Mouse (Mus musculus): Measurements from ENCODE around the gene Rnf216.
"Not testable (repeated sequence)": the region's sequence is repeated elsewhere in the genome, so short reads cannot be mapped to it uniquely, and the experiment has no call there.

Gene Rnf216

GRCm38 (mm10) chr5:143112281-143113246 is at the start of gene Rnf216:
Rnf216 (minus strand) TSS chr5:143112994.
- peak; percentile 94 for DNase-seq

- no peak for DNase-seq
Observed at GRCm38 (mm10) chr5:143155534-143155933, 42.7 kb upstream of the Rnf216 start.

- DNase-seq: no peak
Observed at GRCm38 (mm10) chr5:143153756-143154155, 41.0 kb upstream of the Rnf216 start.

GRCm38 (mm10) chr5:143150044-143150443 is 37.2 kb upstream of the Rnf216 start:
- no peak for DNase-seq

DNA sequence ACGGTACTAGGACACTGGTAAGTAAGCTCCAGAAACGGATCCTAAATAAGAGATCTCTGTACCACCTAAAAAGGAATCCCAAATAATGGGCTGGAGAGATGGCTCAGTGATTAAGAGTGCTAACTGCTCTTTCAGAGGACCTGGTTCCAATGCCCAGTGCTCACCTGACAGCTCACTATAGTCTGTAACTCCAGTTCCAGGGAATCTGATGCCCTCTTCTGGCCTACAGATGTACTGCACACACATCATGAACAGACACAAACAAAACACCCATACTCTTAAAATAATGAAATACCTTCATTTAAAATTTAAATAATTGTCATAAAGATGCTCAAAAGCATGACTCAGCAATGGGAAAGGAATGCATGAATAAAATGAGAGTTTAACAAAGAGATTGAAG is 36.7 kb upstream of the Rnf216 start:
- no peak for DNase-seq

DNA sequence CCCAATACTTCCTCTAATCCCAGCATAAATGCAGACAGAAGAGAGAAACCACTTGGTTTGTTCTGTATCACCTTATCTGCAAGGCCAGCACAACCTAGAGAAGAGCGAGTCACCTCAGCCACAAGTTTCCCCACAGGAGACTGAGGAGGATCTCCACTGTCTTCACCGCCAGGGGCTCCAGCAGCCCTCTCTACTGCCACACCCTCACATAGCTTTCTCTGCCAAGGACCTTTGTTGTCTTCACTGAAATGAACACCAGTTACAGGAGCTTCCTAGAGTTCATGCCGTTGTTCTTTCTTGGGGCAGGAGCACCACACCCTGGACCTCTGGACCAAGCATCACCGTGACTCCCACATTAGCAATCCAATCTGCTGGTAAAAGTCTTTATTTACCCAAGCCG is 35.9 kb upstream of the Rnf216 start:
- no peak for DNase-seq

GRCm38 (mm10) chr5:143147481-143147880 is 34.7 kb upstream of the Rnf216 start, which contains the start of gene Olfr718-ps1:
Olfr718-ps1 (minus strand) TSS chr5:143147581.
- no peak for DNase-seq

- no peak for DNase-seq
Observed at GRCm38 (mm10) chr5:143137580-143137979, 24.8 kb upstream of the Rnf216 start.

GRCm38 (mm10) chr5:143135042-143135441 is 22.2 kb upstream of the Rnf216 start:
- DNase-seq: no peak

DNA sequence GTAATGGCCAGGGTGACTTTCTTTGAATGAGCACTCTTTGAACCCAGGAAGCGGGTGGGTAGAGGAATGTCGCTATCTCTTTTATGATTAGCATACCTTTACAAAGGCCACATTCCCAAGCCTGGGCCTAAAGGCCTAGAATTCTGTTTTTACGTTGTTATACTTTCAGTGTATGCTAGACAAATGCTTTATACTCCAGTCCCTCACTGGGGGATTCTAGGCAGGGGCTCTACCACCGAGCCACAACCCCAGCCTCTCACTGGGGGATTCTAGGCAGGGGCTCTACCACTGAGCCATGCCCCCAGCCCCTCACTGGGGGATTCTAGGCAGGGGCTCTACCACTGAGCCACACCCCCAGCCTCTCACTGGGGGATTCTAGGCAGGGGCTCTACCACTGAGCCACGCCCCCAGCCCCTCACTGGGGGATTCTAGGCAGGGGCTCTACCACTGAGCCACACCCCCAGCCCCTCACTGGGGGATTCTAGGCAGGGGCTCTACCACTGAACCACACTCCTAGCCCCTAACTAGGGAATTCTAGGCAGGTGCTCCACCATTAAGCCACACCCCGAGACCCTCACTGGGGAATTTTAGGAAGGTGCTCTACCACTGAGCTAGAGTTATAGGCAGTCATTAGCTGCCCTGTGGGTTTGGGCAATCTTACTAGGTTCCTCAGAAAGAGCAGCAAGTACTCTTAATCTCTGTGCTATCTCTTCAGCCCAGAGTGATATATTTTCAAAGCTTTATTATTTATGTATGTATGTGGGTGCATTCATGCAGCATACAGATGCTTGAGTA is 21.6 kb upstream of the Rnf216 start:
- DNase-seq: not testable (repeated sequence)

GRCm38 (mm10) chr5:143132935-143133514 is 20.2 kb upstream of the Rnf216 start:
- no peak for DNase-seq

DNA sequence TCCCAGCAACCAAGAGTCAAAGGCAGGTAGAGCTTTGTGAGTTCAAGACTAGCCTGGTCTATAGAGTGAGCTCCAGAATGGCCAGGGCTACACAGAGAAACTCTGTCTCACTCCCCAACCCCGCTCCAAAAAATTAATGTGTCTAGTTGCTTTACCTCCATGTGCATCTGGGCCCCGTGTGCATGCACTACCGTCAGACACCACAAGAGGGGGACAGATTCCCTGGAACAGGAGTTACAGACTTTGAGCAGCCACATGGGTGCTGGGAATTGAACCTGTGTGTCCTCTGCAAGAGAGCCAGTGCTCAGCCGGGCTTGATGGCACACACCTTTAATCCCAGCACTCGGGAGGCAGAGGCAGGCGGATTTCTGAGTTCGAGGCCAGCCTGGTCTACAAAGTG is 17.5 kb upstream of the Rnf216 start:
- DNase-seq: no peak

DNA sequence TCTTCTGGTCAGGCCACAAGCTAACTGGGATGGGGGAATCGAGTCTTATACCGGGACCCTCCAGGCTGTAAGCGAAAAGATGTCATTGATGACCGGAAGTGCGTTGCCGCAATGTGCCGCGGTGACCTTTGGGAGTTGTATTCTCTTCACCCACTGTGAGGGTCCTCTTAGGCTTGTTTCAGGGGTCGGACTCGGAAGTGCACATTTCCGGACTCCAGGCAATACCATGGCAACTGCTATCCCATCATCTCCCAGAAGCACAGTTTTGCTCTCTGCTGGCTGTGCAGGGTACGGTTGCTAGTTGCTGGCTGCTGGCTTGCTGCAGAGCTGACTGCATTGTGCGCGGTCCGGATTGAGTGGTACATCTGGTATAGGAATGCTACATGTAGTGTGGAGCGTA is 16.3 kb upstream of the Rnf216 start:
- DNase-seq: no peak

GRCm38 (mm10) chr5:143127837-143128236 is 15.0 kb upstream of the Rnf216 start:
- peak; percentile 80 for DNase-seq

GRCm38 (mm10) chr5:143126908-143127307 is 14.1 kb upstream of the Rnf216 start:
- no peak for DNase-seq

- no peak for DNase-seq
Observed at GRCm38 (mm10) chr5:143126089-143126488, 13.3 kb upstream of the Rnf216 start.

GRCm38 (mm10) chr5:143125601-143126000 is 12.8 kb upstream of the Rnf216 start:
- no peak for DNase-seq

DNA sequence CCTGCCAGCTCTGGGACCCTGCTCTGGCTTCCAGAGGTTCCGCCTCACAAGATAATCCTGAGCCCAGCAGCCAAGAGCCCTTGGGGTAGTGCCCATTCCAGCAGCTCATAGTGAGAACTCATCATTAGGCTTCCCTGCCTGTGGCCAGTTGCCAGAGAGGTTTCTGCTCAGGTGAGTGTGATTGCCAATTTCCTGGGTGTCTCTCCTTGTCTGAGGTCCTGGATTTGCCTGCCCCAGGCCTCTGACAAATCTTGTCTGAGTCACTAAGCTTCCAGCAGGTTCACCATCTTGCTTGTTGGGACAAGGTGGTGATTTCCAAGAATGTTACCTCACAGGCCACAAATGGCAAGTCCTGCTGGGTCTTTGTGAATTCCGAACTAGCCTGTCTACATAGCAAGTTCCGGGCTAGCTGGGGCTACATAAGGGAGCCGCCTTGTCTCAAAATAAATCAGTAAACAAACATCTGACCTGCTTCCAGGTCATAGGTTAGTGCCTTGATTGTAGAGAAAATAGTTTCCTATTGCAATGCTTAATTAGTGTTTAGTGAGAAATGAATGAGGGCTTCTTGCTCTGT is 12.1 kb upstream of the Rnf216 start:
- no peak for DNase-seq

DNA sequence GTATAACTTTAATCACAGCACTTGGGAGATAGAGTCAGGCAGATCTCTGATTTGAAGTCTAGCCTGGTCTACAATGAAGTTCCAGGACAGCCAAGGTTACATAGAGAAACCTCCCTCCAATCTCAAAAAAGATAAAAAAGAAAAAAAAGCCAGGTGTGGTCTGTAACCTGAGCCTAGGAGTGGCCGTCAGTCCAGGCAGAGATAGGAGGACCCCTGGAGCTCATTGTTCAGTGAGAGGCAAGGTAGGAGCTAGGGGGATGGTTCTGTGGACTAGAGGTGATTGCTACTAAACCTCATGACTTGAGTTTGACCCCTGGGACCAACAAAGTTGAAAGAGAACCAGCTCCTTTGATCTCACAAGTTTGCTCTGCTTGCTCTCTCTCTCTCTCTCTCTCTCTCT is 9.9 kb upstream of the Rnf216 start:
- no peak for DNase-seq

- no peak for DNase-seq
Observed at GRCm38 (mm10) chr5:143122125-143122524, 9.3 kb upstream of the Rnf216 start.

DNA sequence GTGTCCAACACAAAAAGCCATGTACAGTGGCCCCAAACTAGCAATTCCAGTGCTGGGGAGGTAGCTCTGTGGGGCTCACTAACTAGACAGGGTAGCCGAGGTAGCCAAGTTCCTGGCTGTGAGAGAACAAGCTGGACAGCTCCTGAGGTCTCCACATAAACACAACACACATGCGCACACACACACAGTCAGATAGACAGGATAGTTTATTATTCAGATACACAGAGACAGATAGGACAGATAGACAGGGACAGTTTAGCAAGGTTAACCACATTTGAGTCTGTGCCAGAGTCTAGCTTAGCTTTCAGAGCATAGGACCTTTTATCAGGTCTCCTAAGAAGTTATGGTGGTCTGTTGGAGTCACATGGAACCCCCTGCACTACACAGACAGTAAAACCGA is 6.0 kb downstream of the Rnf216 start:
- DNase-seq: no peak

GRCm38 (mm10) chr5:143103231-143103630 is 9.6 kb downstream of the Rnf216 start:
- DNase-seq: no peak

DNA sequence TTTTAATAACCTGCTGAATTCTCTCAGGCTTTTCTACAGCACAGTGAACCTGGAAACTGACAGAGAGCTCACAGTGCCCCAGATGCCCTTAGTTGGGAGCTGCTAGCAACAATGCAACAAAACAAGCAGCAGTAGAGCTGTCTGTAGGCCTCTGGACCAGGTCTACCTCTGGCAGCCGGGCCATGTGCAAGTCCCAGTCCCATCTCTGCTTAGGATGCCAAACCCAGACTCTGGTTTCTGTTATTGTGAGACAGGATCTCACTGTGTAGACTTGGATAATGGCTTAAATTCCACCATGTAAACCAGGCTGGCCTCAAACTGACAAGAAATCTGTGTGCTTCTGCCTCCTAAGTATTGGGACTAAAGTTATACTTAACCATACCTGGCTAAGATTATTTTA is 11.2 kb downstream of the Rnf216 start:
- DNase-seq: no peak
